Mouse (Mus musculus) liver, embryonic 14 days (tissue): ENCODE data around the gene Olfr432. TPM values are rescaled to one million over a fixed set of nuclear protein-coding genes. Genes with fewer than 3 reads are reported as not detected.

Source experiments
- polyA plus RNA-seq: library from polyadenylated mRNA; depleted of rRNA; stranded (reverse); fragments of >200 nt; gene quantifications from 2 replicates; pipeline ENCODE4 v1.2.3, GENCODE M21; 2012; rRNA removed

The Olfr432 gene
- 0.01 TPM in 1 of 2 replicates, not detected in the other for polyA plus RNA-seq

GRCm38 (mm10) chr1:174048893-174049292 lies at the start of gene Olfr432:
Gene Olfr432 (plus strand): TSS chr1:174049205.

GRCm38 (mm10) chr1:174031698-174032097 lies 17.3 kb upstream of the Olfr432 start, which contains the start of gene Ifi205:
Gene Ifi205 (minus strand): TSS chr1:174031810.

GRCm38 (mm10) chr1:174040523-174041177 lies 8.4 kb upstream of the Olfr432 start, which contains the start of gene Olfr433:
Gene Olfr433 (plus strand): TSS chr1:174040705.

GRCm38 (mm10) chr1:174066305-174066704 lies 17.3 kb downstream of the Olfr432 start, which contains the start of gene Olfr430:
Gene Olfr430 (plus strand): TSS chr1:174066605.

GRCm38 (mm10) chr1:174084031-174084430 lies 35.0 kb downstream of the Olfr432 start, which contains the start of gene Olfr429:
Gene Olfr429 (plus strand): TSS chr1:174084331.

GRCm38 (mm10) chr1:174096591-174096990 lies 47.6 kb downstream of the Olfr432 start, which contains the start of gene Olfr427:
Gene Olfr427 (plus strand): TSS chr1:174096891.

Other genes starting within 250 kb of the Olfr432 start
- gene Ifi211, start 136.2 kb upstream of the Olfr432 start, polyA plus RNA-seq = 1.3 and 1.7 TPM in 2 replicates
- 2.9 and 3.2 TPM in 2 replicates for gene Mndal, start 106.7 kb upstream of the Olfr432 start, polyA plus RNA-seq
- gene Ifi203, start 106.5 kb upstream of the Olfr432 start, polyA plus RNA-seq = 1.5 and 2.4 TPM in 2 replicates
- not detected in 2 replicates for gene Ifi202b, start 66.5 kb upstream of the Olfr432 start, polyA plus RNA-seq
- gene Ifi205, start 17.4 kb upstream of the Olfr432 start, polyA plus RNA-seq = 0.52 TPM in 2 replicates
- 0.06 and 0.07 TPM in 2 replicates for gene Olfr433, start 8.5 kb upstream of the Olfr432 start, polyA plus RNA-seq
- not detected in 2 replicates for gene Olfr430, start 17.4 kb downstream of the Olfr432 start, polyA plus RNA-seq
- not detected in 2 replicates for gene Olfr429, start 35.1 kb downstream of the Olfr432 start, polyA plus RNA-seq
- not detected in 2 replicates for gene Olfr427, start 47.7 kb downstream of the Olfr432 start, polyA plus RNA-seq
- gene Olfr231, start 72.0 kb downstream of the Olfr432 start, polyA plus RNA-seq = 0.02 TPM in 1 of 2 replicates, not detected in the other
- not detected in 2 replicates for gene Olfr424, start 82.3 kb downstream of the Olfr432 start, polyA plus RNA-seq
- not detected in 2 replicates for gene Olfr420, start 106.4 kb downstream of the Olfr432 start, polyA plus RNA-seq
- 37.1 and 44.4 TPM in 2 replicates for gene Spta1, start 123.6 kb downstream of the Olfr432 start, polyA plus RNA-seq
- gene Olfr419, start 202.9 kb downstream of the Olfr432 start, polyA plus RNA-seq = not detected in 2 replicates